Comparison of ENCODE assay signal across 8 mouse cellular contexts in genomic region chr7:100862353-100862752, GRCm38 (mm10). TPM values are rescaled to one million over a fixed set of nuclear protein-coding genes. Genes with fewer than 3 reads are reported as not detected.
DNase-seq lines count a peak whose midpoint lies in the region; ATAC-seq and TF ChIP-seq lines count a peak whose summit lies in the region.

No protein-coding gene starts in this region.

- WGBS in kidney, embryonic 16.5 days = 14% methylated on average over 3 of the region's 4 CpGs
- WGBS in hindbrain, postnatal 0 days = 12% methylated on average over 4 of the region's 4 CpGs

- TF ChIP-seq POLR2A in myocyte (IDR thresholded peaks at IDR 0.05; ENCODE audit: insufficient read length, low read depth) = no peak

- TF ChIP-seq CTCF in hindbrain, postnatal 0 days (IDR thresholded peaks at IDR 0.05; ENCODE audit: low read depth) = no peak

- peak overlapping the region; percentile 79 for H3K9ac ChIP-seq in kidney, embryonic 16.5 days (replicated peaks; ENCODE audit: low read length)
- H3K9ac ChIP-seq in hindbrain, postnatal 0 days (replicated peaks; ENCODE audit: low read length) = peak overlapping the region; percentile 75; the same call in 1 of the 2 replicates

- peaks cover 6% of the 10 kb centered on the region; the same call in 1 of the 2 replicates for H3K4me1 ChIP-seq in kidney, embryonic 16.5 days (ENCODE audit: insufficient read depth, low read length)
- no peaks in the 10 kb centered on the region for H3K4me1 ChIP-seq in hindbrain, postnatal 0 days (ENCODE audit: insufficient read depth, low read length)

- H3K36me3 ChIP-seq in kidney, embryonic 16.5 days (ENCODE audit: insufficient read depth, low read length) = no peaks in the 10 kb centered on the region
- H3K36me3 ChIP-seq in hindbrain, postnatal 0 days (ENCODE audit: insufficient read depth, low read length) = no peaks in the 10 kb centered on the region
- H3K36me3 ChIP-seq in myocyte (ENCODE audit: control insufficient read depth, insufficient read depth) = no peaks in the 10 kb centered on the region

- peak overlapping the region; percentile 68 for H3ac ChIP-seq in myocyte (ENCODE audit: control insufficient read depth, insufficient read length)

- no peak for DNase-seq in kidney, adult 18-20 months
- DNase-seq in embryo, embryonic 10.5 days (ENCODE audit: low spot score) = peak; percentile 29
- no peak for DNase-seq in hindbrain, postnatal 0 days (ENCODE audit: low spot score)
- no peak for DNase-seq in adrenal gland, postnatal 10 days
- no peak for DNase-seq in urinary bladder, adult 2 months (ENCODE audit: low spot score)
- no peak for DNase-seq in left cerebral cortex, adult 9 months (ENCODE audit: low spot score in 2 of 2)

- 0 out of 2 replicates have a peak, but pooled peaks have one; percentile 2 for ATAC-seq in kidney, embryonic 16.5 days (ENCODE audit: low FRiP score, low TSS enrichment)
- ATAC-seq in hindbrain, postnatal 0 days = no peak

- H3K4me3 ChIP-seq in kidney, embryonic 16.5 days (ENCODE audit: low read length) = peak overlapping the region; percentile 85
- H3K4me3 ChIP-seq in hindbrain, postnatal 0 days (ENCODE audit: low read length) = peak overlapping the region; percentile 77
- peak overlapping the region; percentile 32 for H3K4me3 ChIP-seq in myocyte

- H3K4me2 ChIP-seq in kidney, embryonic 16.5 days (replicated peaks; ENCODE audit: low read depth, low read length) = peak overlapping the region; percentile 99
- H3K4me2 ChIP-seq in hindbrain, postnatal 0 days (ENCODE audit: low read depth, low read length) = peak overlapping the region; percentile 94
- H3K4me2 ChIP-seq in myocyte (ENCODE audit: low read depth) = peak overlapping the region; percentile 75

- no peaks in the 10 kb centered on the region for H3K79me2 ChIP-seq in myocyte (ENCODE audit: control insufficient read depth, insufficient read depth)

- H3K9me3 ChIP-seq in kidney, embryonic 16.5 days (ENCODE audit: low read length) = no peaks in the 10 kb centered on the region
- H3K9me3 ChIP-seq in hindbrain, postnatal 0 days (ENCODE audit: low read length) = no peaks in the 10 kb centered on the region

- H3K27ac ChIP-seq in kidney, embryonic 16.5 days (ENCODE audit: low read length) = no peak overlapping the region
- H3K27ac ChIP-seq in hindbrain, postnatal 0 days = no peak overlapping the region

- no peaks in the 10 kb centered on the region for H3K27me3 ChIP-seq in kidney, embryonic 16.5 days (ENCODE audit: insufficient read depth, low read length)
- no peaks in the 10 kb centered on the region for H3K27me3 ChIP-seq in hindbrain, postnatal 0 days (ENCODE audit: insufficient read depth, low read length)
- no peaks in the 10 kb centered on the region for H3K27me3 ChIP-seq in myocyte (ENCODE audit: control insufficient read depth, insufficient read depth, insufficient read length)

TF ChIP-seq in myocyte, 11 proteins besides CTCF, POLR2A, EP300 and RAD21:
- TF ChIP-seq CEBPB (IDR thresholded peaks at IDR 0.05; ENCODE audit: insufficient read depth, poor library complexity, severe bottlenecking) = no peak
- TF ChIP-seq REST (IDR thresholded peaks at IDR 0.05; ENCODE audit: insufficient read depth, insufficient read length) = no peak
- no peak for TF ChIP-seq TCF12 (IDR thresholded peaks at IDR 0.05; ENCODE audit: insufficient read depth, poor library complexity, severe bottlenecking)
- TF ChIP-seq TCF3 (IDR thresholded peaks at IDR 0.05; ENCODE audit: insufficient read length, low read depth) = no peak
- no peak for TF ChIP-seq MAX (IDR thresholded peaks at IDR 0.05; ENCODE audit: low read depth)
- no peak for TF ChIP-seq E2F4 (IDR thresholded peaks at IDR 0.05; ENCODE audit: insufficient read depth)
- no peak for TF ChIP-seq SRF (IDR thresholded peaks at IDR 0.05; ENCODE audit: control insufficient read depth, insufficient read length, low read depth)
- TF ChIP-seq USF1 (IDR thresholded peaks at IDR 0.05; ENCODE audit: low read depth) = no peak
- no peak for TF ChIP-seq MYOG (IDR thresholded peaks at IDR 0.05; ENCODE audit: control insufficient read depth in 1 of 3, insufficient read depth in 1 of 3, insufficient read length in 2 of 3, low read depth in 2 of 3)

RNA-seq across cellular contexts. Expression of gene Relt, which starts 0.9 kb away (rescaled TPM):
- 3.8 and 4.8 TPM in 2 replicates for polyA plus RNA-seq in kidney, embryonic 16.5 days (2015; fragmentation: Nextera tagmentation; extraction: Ambion mirVana)
- total RNA-seq in hindbrain, postnatal 0 days (2014; rRNA removed) = 10.5 and 12.2 TPM in 2 replicates
- 5.0 and 6.2 TPM in 2 replicates for polyA plus RNA-seq in hindbrain, postnatal 0 days (2015; fragmentation: Nextera tagmentation; extraction: Ambion mirVana)
- polyA plus RNA-seq in myocyte (2012; fragmentation: generic; extraction: Trizol) = 6.5 TPM
- total RNA-seq in adrenal gland, postnatal 10 days (2021) = 1 to 10 TPM; 2.8 to 6.7 TPM
- polyA plus RNA-seq in urinary bladder, adult 2 months (2012; rRNA removed) = 2.2 TPM in 2 replicates

Comparison
In these comparisons a context has a peak if more than half of its experiments do, and no peak if none do; other contexts are left out.
1. H3K4me3 ChIP-seq: peak in every context shown above with its lines; median percentile 85 in kidney, embryonic 16.5 days; 77 in hindbrain, postnatal 0 days; 32 in myocyte.